Mouse (Mus musculus): ENCODE results near the gene Gjb6.
A peak's percentile ranks its signal among the peaks of the same experiment; 100 is the strongest.

Gene Gjb6

DNA sequence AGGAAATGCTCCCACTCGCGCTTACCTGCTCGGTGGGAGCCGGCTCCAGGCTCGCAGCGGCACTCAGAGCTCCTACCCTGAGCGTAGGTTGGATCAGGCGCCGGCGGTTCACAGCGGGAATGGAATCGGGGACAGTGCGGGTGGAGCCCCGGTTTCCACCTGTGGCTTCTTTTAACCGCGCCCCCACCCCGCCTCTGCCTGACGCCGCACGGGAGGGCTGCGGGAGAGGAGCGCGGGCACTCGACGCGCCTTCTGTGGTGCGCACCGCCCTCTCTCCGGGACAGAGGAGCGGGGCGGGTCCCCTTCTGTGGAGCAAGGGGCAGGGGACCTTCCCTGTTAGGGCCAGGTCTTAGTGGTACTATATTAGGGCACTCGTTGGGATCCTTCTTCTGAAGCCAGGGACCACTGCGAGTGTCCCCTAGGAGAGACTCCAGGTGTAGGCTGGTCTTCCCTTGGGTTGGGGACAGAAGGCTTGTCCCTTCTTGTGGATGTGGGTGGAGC is at the start of gene Gjb6:
Gjb6 (minus strand) TSS at position 451 of the 501 bp plus-strand sequence.
- no peak for DNase-seq (ENCODE audit: low spot score)

DNA sequence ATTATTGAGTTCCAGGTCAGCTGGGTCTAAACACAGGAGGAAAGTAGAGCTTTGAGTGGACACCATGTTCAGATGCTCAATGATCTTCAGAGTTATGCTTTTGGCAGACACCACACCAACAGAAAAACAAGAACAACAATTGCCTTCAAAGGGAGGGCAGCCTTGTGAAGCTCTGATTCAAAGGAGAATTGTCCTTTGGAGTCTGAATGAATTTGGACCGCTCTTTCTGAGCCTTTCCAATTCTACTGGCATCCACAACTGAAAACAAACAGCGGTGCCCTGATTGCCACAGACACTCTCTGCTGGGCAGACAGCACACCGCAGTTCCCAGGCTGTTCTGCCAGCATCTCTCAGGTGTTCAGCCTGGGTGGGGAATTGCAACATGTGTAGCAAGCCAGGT is 32.1 kb upstream of the Gjb6 start:
- no peak for DNase-seq (ENCODE audit: low spot score)

GRCm38 (mm10) chr14:57161833-57162232 is 28.4 kb upstream of the Gjb6 start:
- no peak for DNase-seq (ENCODE audit: low spot score)

DNA sequence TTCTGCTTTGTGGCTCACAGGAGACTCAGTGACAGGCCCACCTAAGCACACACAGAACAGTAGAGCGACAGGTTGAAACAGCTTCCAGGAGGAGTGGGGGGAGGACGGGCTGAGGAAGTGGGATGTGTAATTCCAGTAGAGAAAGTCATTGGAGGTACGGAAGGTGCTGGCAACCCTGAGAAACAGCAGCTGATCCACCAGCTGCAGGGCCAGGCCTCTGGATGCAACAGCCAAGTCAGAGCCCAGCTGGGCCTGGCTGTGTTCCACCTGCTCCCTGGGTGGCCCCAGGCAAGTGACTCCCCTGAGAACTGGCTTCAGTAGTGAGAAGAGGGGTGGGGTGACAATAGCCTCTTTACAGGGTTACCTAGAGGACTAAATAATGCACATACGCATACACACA is 27.8 kb upstream of the Gjb6 start:
- no peak for DNase-seq (ENCODE audit: low spot score)

- no peak for DNase-seq (ENCODE audit: low spot score)
Observed at GRCm38 (mm10) chr14:57154916-57155315, 21.5 kb upstream of the Gjb6 start.

- DNase-seq (ENCODE audit: low spot score): peak; percentile 51
Observed at GRCm38 (mm10) chr14:57145741-57146140, 12.3 kb upstream of the Gjb6 start.

DNA sequence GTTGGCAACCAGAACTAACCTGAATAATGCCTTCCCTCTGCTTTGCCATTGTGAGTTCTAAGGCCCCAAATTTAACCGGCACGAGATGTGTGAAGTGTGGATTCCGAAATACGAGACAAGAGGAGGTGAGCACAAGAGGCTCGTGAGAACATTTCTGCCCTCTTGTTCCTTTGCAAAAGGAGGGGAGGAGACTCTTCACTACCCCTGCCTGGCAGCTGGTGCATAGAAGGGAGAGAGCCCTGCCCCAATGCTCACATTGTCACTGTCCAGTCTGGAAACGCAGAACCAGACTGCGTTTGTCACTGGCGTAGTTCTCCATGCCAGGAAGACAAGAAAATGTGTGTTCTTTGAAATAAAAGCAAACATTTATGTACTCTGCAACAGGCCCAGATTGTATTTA is 1.9 kb upstream of the Gjb6 start:
- DNase-seq (ENCODE audit: low spot score): no peak

GRCm38 (mm10) chr14:57127383-57127782 is 6.0 kb downstream of the Gjb6 start:
- DNase-seq (ENCODE audit: low spot score): no peak

DNA sequence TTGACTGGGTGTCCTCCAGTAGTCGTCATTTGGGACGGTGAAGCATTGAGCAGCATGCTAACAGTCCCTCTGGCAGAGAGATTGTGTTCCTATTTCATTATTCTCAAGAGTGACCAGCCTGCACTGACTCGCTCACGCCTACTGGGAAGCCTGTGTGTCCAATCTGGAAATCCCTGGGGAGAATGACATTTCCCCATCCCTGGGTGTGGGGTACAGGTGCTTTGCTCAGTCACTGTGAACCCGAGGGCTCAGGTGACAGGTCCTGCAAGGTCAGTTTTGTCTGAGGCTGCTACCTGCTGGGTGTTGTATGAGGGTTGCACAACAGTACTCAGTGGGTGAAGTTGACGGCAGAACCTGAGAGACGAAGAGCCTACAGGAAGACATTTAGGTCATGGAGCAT is 11.1 kb downstream of the Gjb6 start:
- no peak for DNase-seq (ENCODE audit: low spot score)

- DNase-seq (ENCODE audit: low spot score): no peak
Observed at GRCm38 (mm10) chr14:57115823-57116544, 17.4 kb downstream of the Gjb6 start, which contains the start of gene Gm4491. Gene Gm4491, minus strand, starts transcription at chr14:57115883.

- no peak for DNase-seq (ENCODE audit: low spot score)
Observed at GRCm38 (mm10) chr14:57109194-57109593, 24.2 kb downstream of the Gjb6 start.

DNA sequence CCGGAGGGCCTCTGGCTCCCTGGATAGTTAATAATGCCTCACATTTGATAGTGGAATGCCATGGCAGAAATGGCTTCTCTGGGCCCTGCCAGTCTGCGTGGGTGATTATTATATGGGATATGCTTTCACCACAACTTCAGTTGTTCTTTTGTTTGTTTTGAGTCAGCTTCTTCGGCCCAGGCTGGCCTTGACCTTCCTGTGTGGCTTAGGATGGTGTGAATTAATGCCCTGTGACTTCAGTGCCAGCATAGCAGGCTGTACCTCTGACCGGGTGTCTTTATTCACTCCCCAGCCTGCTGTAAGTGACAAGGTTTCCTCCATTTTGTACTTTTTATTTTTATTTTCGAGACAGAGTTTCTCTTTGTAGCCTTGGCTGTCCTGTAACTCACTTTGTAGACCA is 25.5 kb downstream of the Gjb6 start:
- no peak for DNase-seq (ENCODE audit: low spot score)

GRCm38 (mm10) chr14:57107091-57107490 is 26.3 kb downstream of the Gjb6 start:
- DNase-seq (ENCODE audit: low spot score): peak; percentile 86

DNA sequence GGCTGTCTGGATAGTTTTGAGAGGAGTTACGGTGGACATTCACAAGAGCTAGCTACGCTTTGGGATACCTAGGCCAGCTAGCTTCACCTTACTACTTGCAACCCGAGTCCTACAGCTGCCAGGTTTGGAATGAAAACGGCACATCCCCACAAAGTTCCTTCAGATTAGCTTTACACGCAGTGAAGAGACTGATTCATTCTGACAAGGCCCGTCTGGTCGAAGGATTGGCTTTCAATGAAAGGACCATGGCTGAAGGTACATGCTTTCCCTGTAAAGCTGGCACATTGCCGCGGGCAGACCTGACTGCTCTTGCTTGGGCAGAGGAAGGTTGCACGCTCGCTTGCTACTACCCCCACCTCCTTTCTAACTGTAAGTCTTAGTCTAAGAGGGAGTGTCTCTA is 27.7 kb downstream of the Gjb6 start:
- no peak for DNase-seq (ENCODE audit: low spot score)

DNA sequence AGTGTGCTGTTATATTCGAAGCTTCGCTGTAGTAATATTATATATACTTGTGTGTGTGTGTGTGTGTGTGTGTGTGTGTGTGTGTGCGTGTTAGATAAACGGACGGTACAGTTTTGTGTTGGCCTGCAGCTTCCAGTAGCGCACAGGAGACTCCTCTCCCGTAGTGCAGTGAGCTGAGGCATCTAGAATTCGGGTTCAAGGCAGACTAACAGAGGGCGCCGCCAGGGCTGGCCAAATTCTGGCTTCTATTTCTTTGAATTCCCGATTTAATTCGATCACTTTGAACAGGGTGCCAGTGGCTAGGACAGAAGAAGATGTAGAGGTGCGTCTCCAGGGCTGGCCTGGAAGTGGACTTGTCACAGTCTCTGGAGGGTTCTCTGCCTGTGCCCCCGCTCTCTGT is 28.3 kb downstream of the Gjb6 start:
- DNase-seq (ENCODE audit: low spot score): no peak

DNA sequence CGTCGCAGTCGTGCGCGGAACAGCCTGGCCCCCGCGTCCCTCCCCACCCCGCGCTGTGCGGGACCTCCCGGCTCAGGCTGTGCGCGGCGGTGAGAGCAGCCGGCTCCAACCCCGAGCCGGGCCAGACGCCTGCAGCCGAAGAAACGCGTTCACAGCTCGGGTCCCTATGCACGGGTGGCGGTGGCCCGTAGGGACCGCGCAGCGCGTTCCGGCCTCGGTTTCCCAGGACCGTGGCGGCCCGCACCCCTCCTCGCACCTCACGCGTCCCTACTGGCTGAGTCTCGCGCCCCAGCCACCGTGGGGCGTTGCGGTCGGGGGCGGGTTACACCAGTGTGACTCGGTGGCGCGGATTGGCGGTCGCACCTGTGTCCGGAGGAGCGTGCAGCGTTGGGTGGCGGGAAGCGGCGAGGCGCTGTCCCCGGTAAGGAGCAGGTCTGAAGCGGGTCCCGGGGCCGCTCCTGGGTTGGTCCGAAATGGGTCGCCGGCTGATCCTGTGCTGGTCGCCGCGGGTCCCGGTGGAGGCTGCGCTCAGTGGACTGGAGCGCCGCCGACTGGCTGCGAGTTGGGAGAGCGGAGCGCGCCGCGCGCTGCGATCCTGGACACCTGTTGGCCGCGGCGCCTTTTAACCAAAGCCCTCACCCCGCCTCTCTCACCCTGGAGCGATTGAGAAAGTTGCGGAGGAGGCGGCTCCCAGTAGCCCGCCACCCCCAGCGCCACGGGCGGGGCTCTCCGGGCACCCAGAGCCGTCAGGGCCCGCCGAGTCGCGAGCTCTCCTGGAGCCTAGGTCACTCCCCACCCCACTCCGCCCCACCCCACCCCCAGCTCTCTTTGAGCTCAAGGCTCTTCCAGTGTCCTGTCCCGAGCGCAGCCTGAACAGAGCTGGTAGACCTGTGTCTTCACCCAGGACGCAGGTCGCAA is 29.0 kb downstream of the Gjb6 start, which contains the start of gene Gjb2:
Gjb2 (minus strand) TSS at position 597 of the 918 bp plus-strand sequence.
- peak; percentile 91 for DNase-seq (ENCODE audit: low spot score)

GRCm38 (mm10) chr14:57103711-57104105 is 29.7 kb downstream of the Gjb6 start:
- no peak for DNase-seq (ENCODE audit: low spot score)

DNA sequence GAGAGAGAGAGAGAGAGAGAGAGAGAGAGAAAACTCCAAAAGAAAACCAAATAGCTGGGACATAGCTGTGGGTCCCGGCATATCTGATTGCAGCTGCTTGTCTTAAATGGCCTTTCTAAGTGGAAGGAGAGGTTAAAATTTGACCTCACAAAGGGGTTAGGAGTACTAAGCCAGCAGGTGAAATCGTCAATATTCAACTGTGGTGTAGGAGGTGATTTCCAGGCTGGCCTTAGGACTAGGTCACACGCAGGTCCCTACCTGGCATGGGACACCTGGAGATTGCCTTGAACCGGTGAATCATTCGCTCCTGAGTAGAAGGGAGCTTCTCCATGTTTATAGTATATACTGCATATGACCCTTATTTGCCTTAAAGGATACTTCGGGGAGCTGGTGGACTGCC is 30.3 kb downstream of the Gjb6 start:
- no peak for DNase-seq (ENCODE audit: low spot score)

DNA sequence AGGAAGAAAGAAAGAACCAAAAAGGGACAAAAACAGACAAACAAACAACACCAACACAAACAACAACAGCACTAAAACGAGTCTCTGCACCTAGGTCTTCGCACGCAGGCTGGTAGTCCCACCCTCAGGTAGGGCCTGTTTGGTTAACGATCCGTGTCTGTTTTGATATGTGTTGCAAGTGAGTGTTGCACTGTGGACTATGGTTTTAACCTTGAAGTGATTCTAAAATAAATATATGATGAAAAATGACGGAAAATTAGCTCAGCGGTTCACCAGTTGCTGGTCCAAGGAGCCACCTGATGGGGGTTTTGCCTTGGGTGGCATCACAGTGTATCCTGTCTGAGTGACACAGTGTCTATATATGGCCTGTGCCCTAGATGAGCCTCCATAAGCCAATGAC is 31.8 kb downstream of the Gjb6 start:
- no peak for DNase-seq (ENCODE audit: low spot score)

DNA sequence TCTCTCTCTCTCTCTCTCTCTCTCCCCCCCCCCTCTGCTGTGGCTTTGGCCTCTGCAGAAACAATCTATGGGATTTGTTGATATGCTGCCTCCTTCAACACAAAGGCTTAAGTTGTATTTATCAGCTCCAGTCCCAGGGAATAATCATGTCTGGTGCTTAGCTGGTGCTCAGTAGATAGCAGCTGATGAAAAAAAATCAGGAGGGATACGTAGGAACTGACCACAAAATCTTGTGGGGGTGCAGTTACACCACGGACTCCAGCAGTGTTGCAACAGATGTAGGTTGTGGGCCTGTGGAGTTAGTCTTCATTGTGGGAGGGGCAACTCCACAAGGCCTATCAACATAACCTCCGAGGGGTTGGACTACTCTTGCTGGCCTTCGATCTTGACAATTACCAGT is 37.6 kb downstream of the Gjb6 start:
- no peak for DNase-seq (ENCODE audit: low spot score)

DNA sequence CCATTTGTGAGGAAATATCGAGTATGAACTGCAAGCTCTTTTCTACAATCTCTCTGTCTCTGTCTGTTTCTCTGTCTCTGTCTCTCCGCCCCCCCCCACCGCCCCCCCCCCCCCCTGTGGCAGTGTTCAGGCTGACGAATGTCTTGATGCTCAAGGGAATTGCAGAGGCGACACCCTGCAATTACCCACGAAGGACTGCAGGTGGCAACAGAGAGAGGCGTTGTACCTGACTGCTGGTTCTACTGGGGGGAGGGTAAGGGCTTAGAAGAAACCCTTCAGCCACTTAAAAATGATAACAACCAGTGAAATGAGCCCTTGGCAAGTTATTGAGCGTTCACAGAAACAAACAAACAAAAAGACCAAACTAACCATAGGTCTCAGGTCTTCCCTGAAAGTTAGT is 40.4 kb downstream of the Gjb6 start:
- peak; percentile 74 for DNase-seq (ENCODE audit: low spot score)

DNA sequence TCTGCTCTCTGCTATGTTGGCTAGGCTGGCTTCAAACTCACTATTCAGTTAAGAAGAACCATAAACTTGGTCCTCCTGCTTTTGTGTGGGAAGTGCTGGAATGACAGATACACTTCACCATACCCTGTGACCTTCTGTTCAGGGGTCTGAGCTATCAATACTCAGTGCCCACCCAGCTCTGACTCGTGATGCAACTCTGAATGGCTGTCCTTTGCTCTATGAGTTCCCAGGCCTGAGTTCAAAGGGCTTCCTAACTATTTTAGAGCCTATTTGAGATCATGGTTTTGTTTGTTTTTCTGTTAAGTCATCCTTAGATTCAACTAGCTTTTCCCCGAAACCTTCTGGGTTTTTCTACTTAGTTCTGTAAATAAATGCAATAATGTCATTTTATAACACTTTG is 43.4 kb downstream of the Gjb6 start:
- peak; percentile 56 for DNase-seq (ENCODE audit: low spot score)

DNA sequence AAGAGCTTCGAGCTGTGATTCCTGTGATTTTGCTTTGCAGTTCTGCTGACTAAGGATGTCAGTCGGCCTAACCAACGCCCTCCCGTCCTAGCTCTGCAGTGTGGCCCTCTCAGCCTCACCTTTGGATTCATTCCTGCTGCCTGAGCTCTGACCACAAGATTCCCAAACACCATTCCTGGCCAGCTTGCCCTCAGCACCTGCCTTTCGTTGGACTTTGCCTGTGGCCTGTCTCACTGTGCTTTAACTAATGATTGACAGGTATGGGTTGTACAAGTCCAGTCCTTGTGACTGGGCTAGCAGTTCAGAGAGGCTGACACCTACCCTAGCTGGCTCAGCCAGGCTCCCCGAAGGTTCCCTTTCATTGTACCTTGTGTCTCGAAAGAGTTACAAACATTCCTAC is 44.3 kb downstream of the Gjb6 start:
- DNase-seq (ENCODE audit: low spot score): peak; percentile 91

All from yolk sac, embryonic 10.5 days (tissue).